Mouse (Mus musculus) liver, postnatal 0 days (tissue): ENCODE measurements around the gene Sntb2.

Experiments
- CTCF ChIP-seq: sonication (generic); IDR thresholded peaks from 2 replicates; pipeline ENCODE4 v1.5.1; 2016; ENCODE audit warnings: antibody characterized with exemption, low read depth
- EP300 ChIP-seq: IDR thresholded peaks from 2 replicates; pipeline ENCODE4 v1.6.1; 2016; ENCODE audit warnings: antibody characterized with exemption, low read depth, mild to moderate bottlenecking

- TF ChIP-seq CTCF, result no peak
- TF ChIP-seq EP300, result no peak
These were observed 79.4 kb downstream of the Sntb2 start for GRCm38 (mm10) chr8:107014915-107015314.
